Mouse (Mus musculus): ENCODE measurements around the gene Med25.

GRCm38 (mm10) chr7:44884637-44885036 is 7.9 kb downstream of the Med25 start:
- no peak for TF ChIP-seq POLR2A (IDR thresholded peaks at IDR 0.05; ENCODE audit: borderline replicate concordance, control insufficient read depth, low read depth, low read length)
- no peak for TF ChIP-seq CTCF (IDR thresholded peaks at IDR 0.05; ENCODE audit: control insufficient read depth, insufficient read depth, low read length)

Measured in bone marrow, adult 2 months (tissue).